Mouse (Mus musculus) brain, embryonic 14.5 days (tissue): Measurements from ENCODE around the gene Grin2a.

Experiments
- CTCF ChIP-seq: fragments of 200-500 bp; IDR thresholded peaks from 2 replicates; pipeline ENCODE4 v1.5.1; 2012; ENCODE audit warnings: inconsistent platforms, mild to moderate bottlenecking, moderate library complexity, borderline replicate concordance; ENCODE audit not compliant: insufficient read depth, insufficient read length; ENCODE audit errors: extremely low read depth
- POLR2A ChIP-seq: fragments of 200-500 bp; IDR thresholded peaks from 2 replicates; pipeline ENCODE4 v1.6.1; 2012; ENCODE audit warnings: mild to moderate bottlenecking, inconsistent platforms, borderline replicate concordance; ENCODE audit not compliant: poor library complexity, insufficient read depth, insufficient read length, severe bottlenecking; ENCODE audit errors: extremely low read depth

GRCm38 (mm10) chr16:9589176-9589575 is 406.2 kb downstream of the Grin2a start:
- no peak for TF ChIP-seq POLR2A
- TF ChIP-seq CTCF, result no peak
